Mouse (Mus musculus): ENCODE data around the gene Resp18. TPM values are rescaled to one million over a fixed set of nuclear protein-coding genes. Genes with fewer than 3 reads are reported as not detected.

Resp18 gene
- total and polyA plus RNA-seq, 3 experiments, result not detected

GRCm38 (mm10) chr1:75231224-75231623, 47.0 kb downstream of the Resp18 start:
- H3K36me3 ChIP-seq (replicated peaks in 1 of 2; ENCODE audit: control insufficient read depth in 1 of 2, insufficient read depth in 1 of 2, low read length in 1 of 2), result no peaks in the 10 kb centered on the region
- no peak overlapping the region for H3K4me3 ChIP-seq (replicated peaks in 1 of 3; ENCODE audit: low read depth in 2 of 3, low read length in 2 of 3, poor library complexity in 1 of 3)
- H3K9ac ChIP-seq (ENCODE audit: insufficient read depth, low read depth), result no peak overlapping the region
- H3K27me3 ChIP-seq (replicated peaks), result peaks cover 6% of the 10 kb centered on the region
- dilution Hi-C loops (cut with MboI; ENCODE audit: extremely low pct_ligation_motif_present, extremely low pct_unique_long_range_greater_than_20kb, low sequenced_read_pairs) (no loop called here), in situ Hi-C loops (cut with MboI; ENCODE audit: low pct_ligation_motif_present, low pct_unique_long_range_greater_than_20kb, low sequenced_read_pairs) (no loop called here)
- H3K4me2 ChIP-seq (ENCODE audit: insufficient read depth, low read depth, poor library complexity, severe bottlenecking), result no peak overlapping the region
- no peak overlapping the region for H3K27ac ChIP-seq (ENCODE audit: insufficient read depth, low read depth)
- no peaks in the 10 kb centered on the region for H3K9me3 ChIP-seq (replicated peaks; ENCODE audit: low read length)
- TF ChIP-seq CTCF (conservative IDR thresholded peaks at IDR 0.05 in 1 of 2, IDR thresholded peaks at IDR 0.05 in 1 of 2; ENCODE audit: low read depth in 2 of 2, low read length in 2 of 2) (no peak), KAT2A (IDR thresholded peaks at IDR 0.05; ENCODE audit: insufficient replicate concordance, low read length) (no peak), POLR2AphosphoS2 (IDR thresholded peaks at IDR 0.05; ENCODE audit: low read depth, low read length) (no peak), NELFE (IDR thresholded peaks at IDR 0.05; ENCODE audit: low read depth, low read length) (no peak), TCF12 (IDR thresholded peaks at IDR 0.05; ENCODE audit: low read depth, low read length) (no peak), EP300 (IDR thresholded peaks at IDR 0.05; ENCODE audit: low read length) (no peak), RCOR1 (conservative IDR thresholded peaks at IDR 0.05; ENCODE audit: low read depth, low read length) (no peak), MAX (IDR thresholded peaks at IDR 0.05; ENCODE audit: low read length) (no peak), SMC3 (IDR thresholded peaks at IDR 0.05; ENCODE audit: low read depth, low read length) (no peak), USF2 (conservative IDR thresholded peaks at IDR 0.05; ENCODE audit: low read depth, low read length) (no peak), POLR2A (IDR thresholded peaks at IDR 0.05; ENCODE audit: low read depth, low read length) (no peak), BHLHE40 (IDR thresholded peaks at IDR 0.05; ENCODE audit: low read depth, low read length) (no peak), ZMIZ1 (IDR thresholded peaks at IDR 0.05; ENCODE audit: low read depth, low read length) (no peak)
- H3K4me1 ChIP-seq (ENCODE audit: control insufficient read depth in 1 of 2, insufficient read depth in 2 of 2), result peaks cover 11 to 31% of the 10 kb centered on the region in 2 experiments
- H3K79me2 ChIP-seq (replicated peaks; ENCODE audit: control insufficient read depth, extremely low read depth, insufficient read depth, poor library complexity, severe bottlenecking), result no peaks in the 10 kb centered on the region
- no peak for DNase-seq (ENCODE audit: extremely low read depth)

DNA sequence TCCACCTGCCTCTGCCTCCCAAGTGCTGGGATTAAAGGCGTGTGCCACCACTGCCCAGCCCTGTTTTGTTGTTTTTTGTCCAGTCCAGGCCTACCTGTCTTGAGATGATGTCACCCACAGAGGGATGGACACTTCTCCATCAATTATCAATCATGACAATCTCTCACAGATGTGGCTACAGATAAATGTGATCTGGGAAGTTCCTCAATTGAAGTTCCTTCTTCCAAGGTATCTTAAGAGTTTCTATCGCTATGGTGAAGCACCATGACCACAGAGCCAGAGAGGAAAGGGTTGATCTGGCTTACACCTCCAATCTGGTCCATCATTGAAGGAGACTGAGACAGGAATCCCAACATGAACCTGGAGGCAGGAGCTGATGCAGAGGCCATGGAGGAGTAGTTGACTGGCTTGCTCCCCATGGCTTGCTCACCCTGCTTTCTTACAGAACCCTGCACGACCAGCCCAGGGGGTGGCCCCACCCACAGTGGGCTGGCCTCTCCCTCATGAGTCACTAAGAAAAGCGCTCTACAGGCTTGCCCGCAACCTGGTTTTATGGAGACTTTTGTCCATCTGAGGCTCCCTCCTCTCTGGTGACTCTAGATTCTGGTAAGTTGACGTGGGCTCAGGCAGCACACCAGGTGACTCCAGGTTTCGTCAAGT, 47.8 kb downstream of the Resp18 start:
- no peak for DNase-seq (ENCODE audit: extremely low read depth)
- no peak overlapping the region for H3K4me3 ChIP-seq (replicated peaks in 1 of 3; ENCODE audit: low read depth in 2 of 3, low read length in 2 of 3, poor library complexity in 1 of 3)
- dilution Hi-C loops (cut with MboI; ENCODE audit: extremely low pct_ligation_motif_present, extremely low pct_unique_long_range_greater_than_20kb, low sequenced_read_pairs), result no loop called here
- no peak overlapping the region for H3K9ac ChIP-seq (ENCODE audit: insufficient read depth, low read depth)
- no peak overlapping the region for H3K4me2 ChIP-seq (ENCODE audit: insufficient read depth, low read depth, poor library complexity, severe bottlenecking)
- no peaks in the 10 kb centered on the region for H3K79me2 ChIP-seq (replicated peaks; ENCODE audit: control insufficient read depth, extremely low read depth, insufficient read depth, poor library complexity, severe bottlenecking)
- no peak for TF ChIP-seq SMC3 (IDR thresholded peaks at IDR 0.05; ENCODE audit: low read depth, low read length)
- TF ChIP-seq E2F4 (IDR thresholded peaks at IDR 0.05; ENCODE audit: insufficient replicate concordance, low read depth, low read length), result no peak
- no peak for TF ChIP-seq TBP (conservative IDR thresholded peaks at IDR 0.05; ENCODE audit: low read depth, low read length)
- TF ChIP-seq ZNF384 (IDR thresholded peaks at IDR 0.05; ENCODE audit: low read depth, low read length), result no peak
- no peak for TF ChIP-seq MAZ (IDR thresholded peaks at IDR 0.05; ENCODE audit: low read depth, low read length)
- TF ChIP-seq UBTF (IDR thresholded peaks at IDR 0.05; ENCODE audit: low read depth, low read length), result no peak
- no peak for TF ChIP-seq PAX5 (IDR thresholded peaks at IDR 0.05; ENCODE audit: low read length)
- TF ChIP-seq CHD2 (IDR thresholded peaks at IDR 0.05; ENCODE audit: low read length), result no peak
- no peak for TF ChIP-seq GABPA (IDR thresholded peaks at IDR 0.05; ENCODE audit: insufficient replicate concordance, low read depth, low read length)
- no peak for TF ChIP-seq ZC3H11A (IDR thresholded peaks at IDR 0.05; ENCODE audit: low read depth, low read length)
- no peak for TF ChIP-seq JUN (IDR thresholded peaks at IDR 0.05; ENCODE audit: insufficient read depth, low read depth, low read length)
- H3K9me3 ChIP-seq (replicated peaks; ENCODE audit: low read length), result no peaks in the 10 kb centered on the region
- H3K4me1 ChIP-seq (ENCODE audit: control insufficient read depth in 1 of 2, insufficient read depth in 2 of 2), result peaks cover 12 to 29% of the 10 kb centered on the region in 2 experiments
- no peak overlapping the region for H3K27ac ChIP-seq (ENCODE audit: insufficient read depth, low read depth)
- in situ Hi-C loops (cut with MboI; ENCODE audit: low pct_ligation_motif_present, low pct_unique_long_range_greater_than_20kb, low sequenced_read_pairs), result no loop called here
- no peaks in the 10 kb centered on the region for H3K36me3 ChIP-seq (replicated peaks in 1 of 2; ENCODE audit: control insufficient read depth in 1 of 2, insufficient read depth in 1 of 2, low read length in 1 of 2)
- H3K27me3 ChIP-seq (replicated peaks), result peaks cover 6% of the 10 kb centered on the region

Data from CH12.LX (cell line).